Mouse (Mus musculus) intestine, postnatal 0 days (tissue): ENCODE measurements around the gene Acin1. TPM values are rescaled to one million over a fixed set of nuclear protein-coding genes. Genes with fewer than 3 reads are reported as not detected.
A peak's percentile ranks its signal among the peaks of the same experiment; 100 is the strongest.

Experiments used
- ATAC-seq: fragments of 200-750 bp; cut with Nextera tagmentation; 2 replicates; pipeline ENCODE4 v1.8.0; 2017; ENCODE audit warnings: mild to moderate bottlenecking, moderate TSS enrichment, moderate library complexity
- H3K27ac ChIP-seq: fragments of 300-500 bp; sonication (generic); 2 replicates; pipeline ENCODE4 v1.5.1; 2014; ENCODE audit warnings: mild to moderate bottlenecking, low read depth, low read length, moderate library complexity
- H3K27me3 ChIP-seq: fragments of 300-500 bp; sonication (generic); replicated peaks from 2 replicates; pipeline ENCODE4 v1.6.1; 2014; ENCODE audit warnings: low read length, mixed read lengths; ENCODE audit not compliant: control insufficient read depth, insufficient read depth
- H3K36me3 ChIP-seq: fragments of 300-500 bp; sonication (generic); 2 replicates; pipeline ENCODE4 v1.6.1; 2014; ENCODE audit warnings: mild to moderate bottlenecking, moderate library complexity; ENCODE audit not compliant: control insufficient read depth, insufficient read depth
- H3K4me1 ChIP-seq: fragments of 300-500 bp; sonication (generic); replicated peaks from 2 replicates; pipeline ENCODE4 v1.6.1; 2014; ENCODE audit warnings: antibody characterized with exemption, low read length, mixed read lengths; ENCODE audit not compliant: control insufficient read depth, insufficient read depth
- H3K4me2 ChIP-seq: fragments of 300-500 bp; sonication (generic); replicated peaks from 2 replicates; pipeline ENCODE4 v1.6.1; 2014; ENCODE audit warnings: low read depth, mild to moderate bottlenecking, moderate library complexity
- H3K4me3 ChIP-seq: fragments of 300-500 bp; sonication (generic); 2 replicates; pipeline ENCODE4 v1.5.1; 2014; ENCODE audit warnings: low read depth, low read length
- H3K9ac ChIP-seq: fragments of 300-500 bp; sonication (generic); 2 replicates; pipeline ENCODE4 v1.6.1; 2014; ENCODE audit warnings: mild to moderate bottlenecking, low read depth, low read length
- H3K9me3 ChIP-seq: fragments of 300-500 bp; sonication (generic); 2 replicates; pipeline ENCODE4 v1.6.1; 2016; ENCODE audit warnings: mixed run types; ENCODE audit not compliant: control insufficient read depth
- CTCF ChIP-seq: sonication (generic); IDR thresholded peaks from 2 replicates; pipeline ENCODE4 v1.5.1; 2016; ENCODE audit warnings: low read depth, mild to moderate bottlenecking, control low read depth, antibody characterized with exemption, moderate library complexity
- WGBS: fragments of 180-500 bp; shearing (Covaris S2); extraction: QIAGEN DNeasy Blood & Tissue Kit; methylation state at CpG from one replicate; pipeline ENCODE4 v1.1.7; 2014; 5-methylcytosine and 5-hydroxymethylcytosine counted together
- polyA plus RNA-seq: library from polyadenylated mRNA; unstranded; fragments of >200 nt; fragmentation: Nextera tagmentation; extraction: Ambion mirVana; gene quantifications from 2 replicates; pipeline ENCODE4 v1.2.1, GENCODE M21; 2015

Acin1 gene
- polyA plus RNA-seq, 1 experiment from 2014 or later: 49.9 TPM

- 22% methylated on average over 5 of the region's 5 CpGs for WGBS
- H3K27ac ChIP-seq: no peak overlapping the region
- H3K9ac ChIP-seq: no peak overlapping the region
- no peaks in the 10 kb centered on the region for H3K27me3 ChIP-seq
- H3K4me2 ChIP-seq: no peak overlapping the region
- no peak overlapping the region for H3K4me3 ChIP-seq
- ATAC-seq: 0 out of 2 replicates have a peak, but pooled peaks have one; percentile 9
- no peak for TF ChIP-seq CTCF
- no peaks in the 10 kb centered on the region for H3K9me3 ChIP-seq
- H3K4me1 ChIP-seq: 0 out of 2 replicates have a peak, but pooled peaks cover 7% of the 10 kb centered on the region
- no peaks in the 10 kb centered on the region; the same call in 1 of the 2 replicates for H3K36me3 ChIP-seq
These were observed 19.1 kb upstream of the Acin1 start for GRCm38 (mm10) chr14:54705844-54706243.

- Histone ChIP-seq H3K27me3 (no peaks in the 10 kb centered on the region), H3K9ac (no peak overlapping the region), H3K9me3 (no peaks in the 10 kb centered on the region), H3K27ac (no peak overlapping the region), H3K4me1 (0 out of 2 replicates have a peak, but pooled peaks cover 7% of the 10 kb centered on the region), H3K4me2 (no peak overlapping the region), H3K36me3 (no peaks in the 10 kb centered on the region; the same call in 1 of the 2 replicates), H3K4me3 (no peak overlapping the region)
- 70% methylated on average over 10 of the region's 10 CpGs for WGBS
- no peak for ATAC-seq
- TF ChIP-seq CTCF: no peak
These were observed 16.5 kb upstream of the Acin1 start for GRCm38 (mm10) chr14:54703207-54703606.

GRCm38 (mm10) chr14:54701298-54701697 is 14.6 kb upstream of the Acin1 start:
- Histone ChIP-seq H3K9me3 (no peaks in the 10 kb centered on the region), H3K36me3 (no peaks in the 10 kb centered on the region), H3K4me2 (no peak overlapping the region), H3K27ac (no peak overlapping the region), H3K9ac (no peak overlapping the region), H3K4me3 (no peak overlapping the region), H3K4me1 (0 out of 2 replicates have a peak, but pooled peaks cover 7% of the 10 kb centered on the region), H3K27me3 (no peaks in the 10 kb centered on the region)
- ATAC-seq: peak; percentile 59; the same call in 1 of the 2 replicates
- 8% methylated on average over 6 of the region's 6 CpGs for WGBS
- TF ChIP-seq CTCF: peak; percentile 97

GRCm38 (mm10) chr14:54699586-54699985 is 12.9 kb upstream of the Acin1 start:
- Histone ChIP-seq H3K4me1 (peaks cover 8% of the 10 kb centered on the region; the same call in 1 of the 2 replicates), H3K36me3 (no peaks in the 10 kb centered on the region), H3K4me2 (no peak overlapping the region), H3K27me3 (no peaks in the 10 kb centered on the region), H3K4me3 (no peak overlapping the region), H3K27ac (no peak overlapping the region), H3K9ac (no peak overlapping the region), H3K9me3 (no peaks in the 10 kb centered on the region)
- WGBS: 60% methylated on average over 3 of the region's 3 CpGs
- no peak for ATAC-seq
- no peak for TF ChIP-seq CTCF

- no peaks in the 10 kb centered on the region for H3K36me3 ChIP-seq
- no peaks in the 10 kb centered on the region for H3K27me3 ChIP-seq
- H3K9ac ChIP-seq: no peak within 1 kb of the TSS; the same call in 1 of the 2 replicates
- H3K4me3 ChIP-seq: no peak within 1 kb of the TSS
- TF ChIP-seq CTCF: no peak
- no peaks in the 10 kb centered on the region for H3K9me3 ChIP-seq
- H3K27ac ChIP-seq: no peak within 1 kb of the TSS
- H3K4me1 ChIP-seq: peaks cover 8% of the 10 kb centered on the region; the same call in 1 of the 2 replicates
- no peak within 1 kb of the TSS for H3K4me2 ChIP-seq
- no peak for ATAC-seq
- WGBS: 69% methylated on average over 4 of the region's 4 CpGs
These were observed 12.0 kb upstream of the Acin1 start, which contains the start of gene Gm29776 for GRCm38 (mm10) chr14:54698733-54699132. Gm29776 (minus strand) TSS chr14:54698833.

- no peak overlapping the region for H3K9ac ChIP-seq
- 80% methylated on average over 4 of the region's 4 CpGs for WGBS
- 0 out of 2 replicates have a peak, but pooled peaks cover 4% of the 10 kb centered on the region for H3K36me3 ChIP-seq
- no peak overlapping the region for H3K4me3 ChIP-seq
- ATAC-seq: no peak
- no peaks in the 10 kb centered on the region for H3K27me3 ChIP-seq
- H3K4me1 ChIP-seq: peaks cover 8% of the 10 kb centered on the region; the same call in 1 of the 2 replicates
- no peak overlapping the region for H3K27ac ChIP-seq
- no peak overlapping the region for H3K4me2 ChIP-seq
- H3K9me3 ChIP-seq: no peaks in the 10 kb centered on the region
- no peak for TF ChIP-seq CTCF
These were observed 10.0 kb upstream of the Acin1 start for GRCm38 (mm10) chr14:54696752-54697151.
